Mouse (Mus musculus) spleen, adult 2 months (tissue): ENCODE measurements around the gene Hist1h3f.

Experiments
- CTCF ChIP-seq: fragments of 200-500 bp; IDR thresholded peaks from 2 replicates; pipeline ENCODE4 v1.5.1; 2011; ENCODE audit warnings: mild to moderate bottlenecking, inconsistent platforms; ENCODE audit not compliant: insufficient read depth, insufficient read length, insufficient replicate concordance; ENCODE audit errors: extremely low read depth
- POLR2A ChIP-seq: fragments of 200-500 bp; IDR thresholded peaks from 2 replicates; pipeline ENCODE4 v1.6.1; 2011; ENCODE audit warnings: low read depth, low read length, inconsistent platforms

GRCm38 (mm10) chr13:23530181-23530900 lies 13.5 kb upstream of the Hist1h3f start:
- TF ChIP-seq CTCF = no peak
- no peak for TF ChIP-seq POLR2A
